Mouse (Mus musculus): ENCODE measurements at regions not wholly inside any gene's neighbourhood (a gene's known extent, or its start where the extent isn't known, plus 50 kb on each side); places are given as distances from the start of the nearest gene placed in this dataset.

GRCm38 (mm10) chr1:184535691-184536090 lies 196.7 kb downstream of the Hlx start:
- Histone ChIP-seq H3K36me3 (ENCODE audit: control insufficient read depth, insufficient read depth, low read length) (no peaks in the 10 kb centered on the region), H3K4me1 (ENCODE audit: control insufficient read depth, insufficient read depth, low read length) (no peaks in the 10 kb centered on the region), H3K4me3 (ENCODE audit: control insufficient read depth, low read depth, low read length) (no peak overlapping the region), H3K27me3 (ENCODE audit: control insufficient read depth, insufficient read depth, low read length) (no peaks in the 10 kb centered on the region), H3K27ac (ENCODE audit: control insufficient read depth, insufficient read depth, low read depth, low read length) (no peak overlapping the region)
- TF ChIP-seq POLR2A (IDR thresholded peaks at IDR 0.05; ENCODE audit: control insufficient read depth, low read depth, low read length) (no peak), CTCF (IDR thresholded peaks at IDR 0.05; ENCODE audit: control insufficient read depth, insufficient read depth, insufficient replicate concordance, low read depth, low read length) (no peak)

DNA sequence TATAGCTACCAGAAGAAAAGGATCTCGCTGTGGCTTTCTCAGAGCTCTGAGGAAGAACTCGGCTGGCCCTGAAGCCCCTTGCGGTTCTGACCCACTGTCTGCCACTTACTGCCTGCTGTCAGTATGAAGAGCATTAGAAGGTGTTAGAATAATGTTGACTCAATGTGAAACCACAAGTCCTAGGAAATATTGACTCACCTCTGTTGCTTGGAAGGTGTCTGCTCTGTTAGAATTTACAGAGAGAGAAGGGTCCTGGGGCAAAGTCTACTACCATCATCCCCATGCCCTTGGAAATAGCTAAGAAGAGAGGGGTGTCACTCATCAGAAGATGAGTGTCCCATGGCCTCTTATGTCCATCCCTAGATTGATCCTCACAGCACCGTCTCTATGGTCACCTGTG lies 197.9 kb downstream of the Hlx start:
- H3K36me3 ChIP-seq (ENCODE audit: control insufficient read depth, insufficient read depth, low read length): no peaks in the 10 kb centered on the region

DNA sequence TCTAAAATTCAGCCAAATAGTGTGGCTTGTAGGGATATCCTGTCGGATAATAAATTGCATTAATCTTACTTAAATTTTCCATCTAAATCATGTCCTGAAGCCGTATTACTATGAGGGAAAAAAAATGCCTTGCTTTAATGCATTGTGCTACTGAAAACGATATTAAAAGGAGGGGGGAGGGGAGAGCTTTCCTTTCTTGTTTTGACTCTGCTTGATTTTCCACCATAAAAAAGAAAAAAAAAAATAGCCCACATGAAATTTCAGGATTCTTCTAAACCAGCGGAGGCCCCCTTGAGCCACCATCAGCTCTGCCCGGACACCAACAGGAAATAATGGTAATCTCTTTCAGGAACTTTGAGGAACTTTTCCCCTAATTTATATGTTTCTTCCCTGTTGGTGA lies 198.5 kb downstream of the Hlx start:
- Histone ChIP-seq H3K4me1 (ENCODE audit: control insufficient read depth, insufficient read depth, low read length) (no peaks in the 10 kb centered on the region), H3K36me3 (ENCODE audit: control insufficient read depth, insufficient read depth, low read length) (no peaks in the 10 kb centered on the region), H3K27me3 (ENCODE audit: control insufficient read depth, insufficient read depth, low read length) (no peaks in the 10 kb centered on the region), H3K27ac (ENCODE audit: control insufficient read depth, insufficient read depth, low read depth, low read length) (no peak overlapping the region), H3K4me3 (ENCODE audit: control insufficient read depth, low read depth, low read length) (no peak overlapping the region)
- TF ChIP-seq POLR2A (IDR thresholded peaks at IDR 0.05; ENCODE audit: control insufficient read depth, low read depth, low read length) (no peak), CTCF (IDR thresholded peaks at IDR 0.05; ENCODE audit: control insufficient read depth, insufficient read depth, insufficient replicate concordance, low read depth, low read length) (no peak)

More for the DNA sequence above, 197.9 kb downstream of the Hlx start:
- H3K27me3 ChIP-seq (ENCODE audit: control insufficient read depth, insufficient read depth, low read length): no peaks in the 10 kb centered on the region
- H3K4me3 ChIP-seq (ENCODE audit: control insufficient read depth, low read depth, low read length): no peak overlapping the region
- H3K27ac ChIP-seq (ENCODE audit: control insufficient read depth, insufficient read depth, low read depth, low read length): no peak overlapping the region
- TF ChIP-seq POLR2A (IDR thresholded peaks at IDR 0.05; ENCODE audit: control insufficient read depth, low read depth, low read length): no peak
- TF ChIP-seq CTCF (IDR thresholded peaks at IDR 0.05; ENCODE audit: control insufficient read depth, insufficient read depth, insufficient replicate concordance, low read depth, low read length): no peak
- no peaks in the 10 kb centered on the region for H3K4me1 ChIP-seq (ENCODE audit: control insufficient read depth, insufficient read depth, low read length)

DNA sequence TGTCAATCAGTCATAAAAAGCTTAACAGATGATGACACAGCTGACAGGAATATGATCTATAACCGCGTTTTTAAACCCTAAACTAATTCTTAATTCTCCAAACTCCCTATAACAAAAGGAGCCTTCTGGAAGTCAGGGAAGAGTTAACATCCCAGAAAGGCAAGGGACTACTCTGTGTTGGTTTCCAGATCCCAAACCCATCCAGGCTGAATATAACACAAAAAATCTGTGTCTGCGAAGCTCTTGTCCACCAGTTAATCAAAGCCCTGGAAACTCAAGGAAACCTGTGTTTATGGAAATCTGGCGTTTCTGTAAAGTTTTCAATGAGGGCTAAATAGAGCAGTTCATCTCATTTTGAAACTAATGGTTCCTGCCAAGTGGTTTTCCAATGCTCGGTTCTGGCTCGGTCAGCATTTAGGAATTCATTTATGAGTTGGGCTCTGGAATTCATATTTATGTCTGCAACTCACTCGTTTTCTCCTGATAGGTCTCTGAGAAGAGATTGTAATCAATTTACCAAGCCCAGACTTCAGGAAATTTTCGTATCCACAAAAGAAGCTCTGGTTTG lies 199.8 kb downstream of the Hlx start:
- TF ChIP-seq POLR2A (IDR thresholded peaks at IDR 0.05; ENCODE audit: control insufficient read depth, low read depth, low read length) (no peak), CTCF (IDR thresholded peaks at IDR 0.05; ENCODE audit: control insufficient read depth, insufficient read depth, insufficient replicate concordance, low read depth, low read length) (no peak)
- Histone ChIP-seq H3K27ac (ENCODE audit: control insufficient read depth, insufficient read depth, low read depth, low read length) (no peak overlapping the region), H3K36me3 (ENCODE audit: control insufficient read depth, insufficient read depth, low read length) (no peaks in the 10 kb centered on the region), H3K4me3 (ENCODE audit: control insufficient read depth, low read depth, low read length) (no peak overlapping the region), H3K4me1 (ENCODE audit: control insufficient read depth, insufficient read depth, low read length) (no peaks in the 10 kb centered on the region), H3K27me3 (ENCODE audit: control insufficient read depth, insufficient read depth, low read length) (no peaks in the 10 kb centered on the region)

GRCm38 (mm10) chr1:184530606-184531320 lies 201.7 kb downstream of the Hlx start:
- TF ChIP-seq CTCF (IDR thresholded peaks at IDR 0.05; ENCODE audit: control insufficient read depth, insufficient read depth, insufficient replicate concordance, low read depth, low read length) (no peak), POLR2A (IDR thresholded peaks at IDR 0.05; ENCODE audit: control insufficient read depth, low read depth, low read length) (no peak)
- Histone ChIP-seq H3K36me3 (ENCODE audit: control insufficient read depth, insufficient read depth, low read length) (no peaks in the 10 kb centered on the region), H3K27me3 (ENCODE audit: control insufficient read depth, insufficient read depth, low read length) (no peaks in the 10 kb centered on the region), H3K27ac (ENCODE audit: control insufficient read depth, insufficient read depth, low read depth, low read length) (no peak overlapping the region), H3K4me1 (ENCODE audit: control insufficient read depth, insufficient read depth, low read length) (no peaks in the 10 kb centered on the region), H3K4me3 (ENCODE audit: control insufficient read depth, low read depth, low read length) (no peak overlapping the region)

DNA sequence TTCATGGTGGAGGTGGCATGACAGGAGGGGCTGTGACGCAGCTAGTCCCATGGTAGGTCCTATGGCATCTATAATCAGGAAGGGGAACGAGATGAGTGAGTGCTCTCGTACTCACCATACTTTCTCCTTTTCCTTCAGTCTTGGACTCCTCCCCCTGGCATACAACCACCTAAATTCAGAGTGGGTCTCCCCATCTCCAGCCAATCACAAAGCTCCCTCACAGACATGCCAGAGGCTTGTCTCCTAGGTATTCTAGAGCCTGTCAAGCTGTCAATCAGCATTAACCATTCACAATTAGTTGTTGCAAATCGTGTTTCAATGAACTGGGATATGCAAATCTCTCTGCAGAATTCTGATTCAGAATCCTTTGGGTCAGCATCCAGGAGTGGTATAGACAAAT lies 206.7 kb downstream of the Hlx start:
- Histone ChIP-seq H3K27ac (ENCODE audit: control insufficient read depth, insufficient read depth, low read depth, low read length) (no peak overlapping the region), H3K4me1 (ENCODE audit: control insufficient read depth, insufficient read depth, low read length) (no peaks in the 10 kb centered on the region), H3K36me3 (ENCODE audit: control insufficient read depth, insufficient read depth, low read length) (no peaks in the 10 kb centered on the region), H3K4me3 (ENCODE audit: control insufficient read depth, low read depth, low read length) (no peak overlapping the region), H3K27me3 (ENCODE audit: control insufficient read depth, insufficient read depth, low read length) (no peaks in the 10 kb centered on the region)
- TF ChIP-seq POLR2A (IDR thresholded peaks at IDR 0.05; ENCODE audit: control insufficient read depth, low read depth, low read length): no peak
- no peak for TF ChIP-seq CTCF (IDR thresholded peaks at IDR 0.05; ENCODE audit: control insufficient read depth, insufficient read depth, insufficient replicate concordance, low read depth, low read length)

GRCm38 (mm10) chr1:184519551-184519950 lies 212.9 kb downstream of the Hlx start:
- no peak overlapping the region for H3K4me3 ChIP-seq (ENCODE audit: control insufficient read depth, low read depth, low read length)
- H3K36me3 ChIP-seq (ENCODE audit: control insufficient read depth, insufficient read depth, low read length): no peaks in the 10 kb centered on the region
- no peaks in the 10 kb centered on the region for H3K27me3 ChIP-seq (ENCODE audit: control insufficient read depth, insufficient read depth, low read length)
- TF ChIP-seq POLR2A (IDR thresholded peaks at IDR 0.05; ENCODE audit: control insufficient read depth, low read depth, low read length) (no peak), CTCF (IDR thresholded peaks at IDR 0.05; ENCODE audit: control insufficient read depth, insufficient read depth, insufficient replicate concordance, low read depth, low read length) (no peak)
- H3K4me1 ChIP-seq (ENCODE audit: control insufficient read depth, insufficient read depth, low read length): no peaks in the 10 kb centered on the region
- no peak overlapping the region for H3K27ac ChIP-seq (ENCODE audit: control insufficient read depth, insufficient read depth, low read depth, low read length)
